Mouse (Mus musculus) CH12.LX (cell line): Measurements from ENCODE around the gene Abhd6. TPM values are rescaled to one million over a fixed set of nuclear protein-coding genes. Genes with fewer than 3 reads are reported as not detected.

Experiments used
- DNase-seq: peaks from one replicate; pipeline ENCODE4 v3.0.0-alpha.2; 2013; ENCODE audit errors: extremely low read depth
- H3K27ac ChIP-seq: 2 replicates; pipeline ENCODE4 v1.5.1; 2012; ENCODE audit warnings: low read depth, mild to moderate bottlenecking, control low read depth, moderate library complexity; ENCODE audit not compliant: insufficient read depth
- H3K27me3 ChIP-seq: replicated peaks from 2 replicates; pipeline ENCODE3; 2012; ENCODE audit warnings: inconsistent platforms
- H3K36me3 ChIP-seq, 2 experiments: replicated peaks in 1 of 2; 2 replicates each; pipeline versions ENCODE3 to v1.6.1; 2012; ENCODE audit warnings: inconsistent platforms in 1 of 2, low read length in 1 of 2, mild to moderate bottlenecking in 1 of 2, mixed read lengths in 1 of 2, moderate library complexity in 1 of 2; ENCODE audit not compliant: control insufficient read depth in 1 of 2, insufficient read depth in 1 of 2
- H3K4me1 ChIP-seq, 2 experiments: 2 replicates each; pipeline ENCODE4 v1.6.1; 2012; ENCODE audit warnings: inconsistent platforms in 1 of 2, moderate library complexity in 1 of 2; ENCODE audit not compliant: insufficient read depth in 2 of 2, control insufficient read depth in 1 of 2
- H3K4me2 ChIP-seq: 2 replicates; pipeline ENCODE4 v1.6.1; 2012; ENCODE audit warnings: low read depth, mild to moderate bottlenecking, control low read depth; ENCODE audit not compliant: poor library complexity, insufficient read depth, severe bottlenecking
- H3K4me3 ChIP-seq, 3 experiments: fragments of 150-350 bp in 1 of 3; sonication (generic) in 1 of 3; replicated peaks in 1 of 3; 2 replicates each; pipeline versions ENCODE3 to v1.5.1; 2011 to 2012; ENCODE audit warnings: low read depth in 2 of 3, low read length in 2 of 3, mild to moderate bottlenecking in 2 of 3, moderate library complexity in 2 of 3, control low read depth in 1 of 3, improper control_type of control experiment in 1 of 3, inconsistent platforms in 1 of 3, mixed read lengths in 1 of 3; ENCODE audit not compliant: poor library complexity in 1 of 3
- H3K79me2 ChIP-seq: replicated peaks from 2 replicates; pipeline ENCODE4 v1.6.1; 2012; ENCODE audit warnings: mild to moderate bottlenecking, moderate library complexity; ENCODE audit not compliant: control insufficient read depth, poor library complexity, insufficient read depth, severe bottlenecking; ENCODE audit errors: extremely low read depth
- H3K9ac ChIP-seq: 2 replicates; pipeline ENCODE4 v1.6.1; 2012; ENCODE audit warnings: low read depth, mild to moderate bottlenecking, control low read depth, moderate library complexity; ENCODE audit not compliant: insufficient read depth
- H3K9me3 ChIP-seq: replicated peaks from 2 replicates; pipeline ENCODE3; 2012; ENCODE audit warnings: low read length, inconsistent platforms, mixed read lengths
- CHD2 ChIP-seq: IDR thresholded peaks from 2 replicates; pipeline ENCODE4 v1.6.1; 2011; ENCODE audit warnings: low read length, improper control_type of control experiment
- CTCF ChIP-seq, 2 experiments: IDR thresholded peaks in 1 of 2; conservative IDR thresholded peaks in 1 of 2; 2 replicates each; pipeline ENCODE4 v1.5.1; 2011 to 2012; ENCODE audit warnings: low read depth in 2 of 2, low read length in 2 of 2, improper control_type of control experiment in 1 of 2, inconsistent platforms in 1 of 2, mild to moderate bottlenecking in 1 of 2, moderate library complexity in 1 of 2
- E2F4 ChIP-seq: IDR thresholded peaks from 2 replicates; pipeline ENCODE4 v1.6.1; 2011; ENCODE audit warnings: low read depth, low read length, improper control_type of control experiment; ENCODE audit not compliant: insufficient replicate concordance
- EP300 ChIP-seq: IDR thresholded peaks from 2 replicates; pipeline ENCODE4 v1.6.1; 2011; ENCODE audit warnings: low read length, improper control_type of control experiment
- ETS1 ChIP-seq: conservative IDR thresholded peaks from 2 replicates; pipeline ENCODE4 v1.6.1; 2012; ENCODE audit warnings: low read depth, mild to moderate bottlenecking, inconsistent platforms, low read length, improper control_type of control experiment, moderate library complexity
- HCFC1 ChIP-seq: IDR thresholded peaks from 2 replicates; pipeline ENCODE4 v1.6.1; 2012; ENCODE audit warnings: low read depth, mild to moderate bottlenecking, inconsistent platforms, low read length, improper control_type of control experiment
- IRF4 ChIP-seq: IDR thresholded peaks from 2 replicates; pipeline ENCODE4 v1.6.1; 2014; ENCODE audit warnings: low read depth, mild to moderate bottlenecking, inconsistent platforms, low read length, improper control_type of control experiment
- JUND ChIP-seq: conservative IDR thresholded peaks from 2 replicates; pipeline ENCODE4 v1.6.1; 2011; ENCODE audit warnings: low read depth, low read length, improper control_type of control experiment
- KAT2A ChIP-seq: IDR thresholded peaks from 2 replicates; pipeline ENCODE4 v1.6.1; 2012; ENCODE audit warnings: low read length, improper control_type of control experiment, inconsistent platforms; ENCODE audit not compliant: insufficient replicate concordance
- MAX ChIP-seq: IDR thresholded peaks from 2 replicates; pipeline ENCODE4 v1.6.1; 2011; ENCODE audit warnings: low read length, improper control_type of control experiment
- MAZ ChIP-seq: IDR thresholded peaks from 2 replicates; pipeline ENCODE4 v1.6.1; 2012; ENCODE audit warnings: low read depth, mild to moderate bottlenecking, inconsistent platforms, low read length, improper control_type of control experiment, moderate library complexity
- MEF2A ChIP-seq: IDR thresholded peaks from 2 replicates; pipeline ENCODE4 v1.6.1; 2014; ENCODE audit warnings: low read depth, mild to moderate bottlenecking, inconsistent platforms, low read length, improper control_type of control experiment, borderline replicate concordance
- MXI1 ChIP-seq: IDR thresholded peaks from 2 replicates; pipeline ENCODE4 v1.6.1; 2011; ENCODE audit warnings: mild to moderate bottlenecking, low read depth, low read length, improper control_type of control experiment
- NELFE ChIP-seq: IDR thresholded peaks from 2 replicates; pipeline ENCODE4 v1.6.1; 2011; ENCODE audit warnings: low read depth, low read length, improper control_type of control experiment
- NRF1 ChIP-seq: IDR thresholded peaks from 2 replicates; pipeline ENCODE4 v1.6.1; 2014; ENCODE audit warnings: low read depth, mild to moderate bottlenecking, inconsistent platforms, low read length, improper control_type of control experiment, moderate library complexity
- PAX5 ChIP-seq: IDR thresholded peaks from 2 replicates; pipeline ENCODE4 v1.6.1; 2012; ENCODE audit warnings: low read length, inconsistent platforms, mixed read lengths
- POLR2A ChIP-seq: IDR thresholded peaks from 2 replicates; pipeline ENCODE4 v1.6.1; 2011; ENCODE audit warnings: low read depth, mild to moderate bottlenecking, improper control_type of control experiment, low read length
- POLR2AphosphoS2 ChIP-seq: IDR thresholded peaks from 2 replicates; pipeline ENCODE4 v1.6.1; 2011; ENCODE audit warnings: low read depth, low read length, improper control_type of control experiment
- RAD21 ChIP-seq: IDR thresholded peaks from 2 replicates; pipeline ENCODE4 v1.6.1; 2011; ENCODE audit warnings: low read depth, mild to moderate bottlenecking, low read length, improper control_type of control experiment, moderate library complexity
- SIN3A ChIP-seq: IDR thresholded peaks from 2 replicates; pipeline ENCODE4 v1.6.1; 2012; ENCODE audit warnings: low read length, improper control_type of control experiment, inconsistent platforms
- SMC3 ChIP-seq: IDR thresholded peaks from 2 replicates; pipeline ENCODE4 v1.6.1; 2011; ENCODE audit warnings: low read depth, low read length, improper control_type of control experiment
- UBTF ChIP-seq: IDR thresholded peaks from 2 replicates; pipeline ENCODE4 v1.6.1; 2012; ENCODE audit warnings: low read depth, mild to moderate bottlenecking, inconsistent platforms, low read length, improper control_type of control experiment, moderate library complexity
- USF1 ChIP-seq: IDR thresholded peaks from 2 replicates; pipeline ENCODE4 v1.6.1; 2014; ENCODE audit warnings: low read depth, mild to moderate bottlenecking, inconsistent platforms, low read length, improper control_type of control experiment
- USF2 ChIP-seq: conservative IDR thresholded peaks from 2 replicates; pipeline ENCODE4 v1.6.1; 2011; ENCODE audit warnings: low read depth, low read length, improper control_type of control experiment
- ZNF384 ChIP-seq: IDR thresholded peaks from 2 replicates; pipeline ENCODE4 v1.6.1; 2012; ENCODE audit warnings: low read depth, low read length, improper control_type of control experiment, inconsistent platforms
- dilution Hi-C: fragments of 300-500 bp; cut with MboI; formaldehyde crosslinking; loops from 2 replicates; pipeline ENCODE4 v1.14.3; 2020; ENCODE audit warnings: low sequenced_read_pairs; ENCODE audit not compliant: extremely low pct_unique_long_range_greater_than_20kb, extremely low pct_ligation_motif_present
- in situ Hi-C: fragments of 300-500 bp; cut with MboI; formaldehyde crosslinking; loops from 3 replicates; pipeline ENCODE4 v1.14.3; 2019; ENCODE audit warnings: low sequenced_read_pairs, low pct_ligation_motif_present, low pct_unique_long_range_greater_than_20kb, mixed read lengths
- polyA plus RNA-seq: library from polyadenylated mRNA; unstranded; fragments of >175 nt; gene quantifications from 2 replicates; pipeline ENCODE4 v1.2.1, GENCODE M21; 2012; ENCODE audit warnings: low read depth; ENCODE audit not compliant: insufficient read length
- total RNA-seq, 2 experiments: library from RNA; depleted of rRNA; stranded (reverse); fragments of 300-350 nt in 1 of 2; fragments of >200 nt in 1 of 2; gene quantifications; 2 replicates each; pipeline ENCODE4 v1.2.3; 2012 to 2014

The Abhd6 gene
- total and polyA plus RNA-seq, 3 experiments, result 31.9 to 55.9 (median 36.0) TPM

GRCm38 (mm10) chr14:8000831-8001685 lies 1.6 kb upstream of the Abhd6 start:
- no peak overlapping the region for H3K9ac ChIP-seq
- TF ChIP-seq E2F4, result no peak
- TF ChIP-seq EP300, result no peak
- no peak for TF ChIP-seq POLR2A
- TF ChIP-seq MAZ, result no peak
- no peak for TF ChIP-seq PAX5
- TF ChIP-seq NRF1, result no peak
- TF ChIP-seq MXI1, result no peak
- TF ChIP-seq MAX, result no peak
- no peak for TF ChIP-seq CHD2
- TF ChIP-seq UBTF, result no peak
- no peak for TF ChIP-seq JUND
- TF ChIP-seq ETS1, result no peak
- no peak for TF ChIP-seq USF1
- TF ChIP-seq USF2, result no peak
- TF ChIP-seq SMC3, result no peak
- no peak for TF ChIP-seq HCFC1
- TF ChIP-seq NELFE, result no peak
- no peak for TF ChIP-seq CTCF (conservative IDR thresholded peaks at IDR 0.05 in 1 of 2, IDR thresholded peaks at IDR 0.05 in 1 of 2; ENCODE audit: low read depth in 2 of 2, low read length in 2 of 2)
- H3K9me3 ChIP-seq, result no peaks in the 10 kb centered on the region
- no peak overlapping the region for H3K27ac ChIP-seq
- in situ Hi-C loops, result loop anchor here (5.0 kb wide), 2 partner anchors 39 to 41 kb away; no protein-coding TSS in a partner anchor
- H3K79me2 ChIP-seq, result peaks cover 3% of the 10 kb centered on the region; the same call in 1 of the 2 replicates
- peaks cover 19 to 50% of the 10 kb centered on the region in 2 experiments for H3K4me1 ChIP-seq
- H3K4me3 ChIP-seq, result no peak overlapping the region
- peaks cover 0 to 2% of the 10 kb centered on the region in 2 experiments for H3K36me3 ChIP-seq
- DNase-seq, result no peak
- dilution Hi-C loops, result no loop called here
- no peak overlapping the region for H3K4me2 ChIP-seq
- H3K27me3 ChIP-seq, result peaks cover 8% of the 10 kb centered on the region

GRCm38 (mm10) chr14:8003093-8003670 lies 480 bp downstream of the Abhd6 start:
- dilution Hi-C loops, result no loop called here
- Histone ChIP-seq H3K9ac (peak overlapping the region; percentile 75), H3K4me1 (peaks cover 25 to 53% of the 10 kb centered on the region in 2 experiments), H3K27ac (no peak overlapping the region), H3K4me3 (peak overlapping the region; percentile 76 to 88 (median 82)), H3K79me2 (peaks cover 6% of the 10 kb centered on the region; the same call in 1 of the 2 replicates), H3K36me3 (peaks cover 0 to 5% of the 10 kb centered on the region in 2 experiments), H3K4me2 (peak overlapping the region; percentile 48), H3K27me3 (peaks cover 8% of the 10 kb centered on the region), H3K9me3 (no peaks in the 10 kb centered on the region)
- no peak for DNase-seq
- TF ChIP-seq ZNF384 (no peak), HCFC1 (no peak), KAT2A (no peak), EP300 (no peak), MAX (0 out of 2 replicates have a peak, but pooled peaks have one; percentile 32), RAD21 (no peak), POLR2AphosphoS2 (no peak), MEF2A (no peak), SIN3A (peak; percentile 40; the same call in 1 of the 2 replicates), IRF4 (no peak)
- in situ Hi-C loops, result loop anchor here (5.0 kb wide), 2 partner anchors 39 to 41 kb away; no protein-coding TSS in a partner anchor
